Mouse (Mus musculus): ENCODE measurements around the gene Suv39h2.
A peak's percentile ranks its signal among the peaks of the same experiment; 100 is the strongest.

Suv39h2 gene

DNA sequence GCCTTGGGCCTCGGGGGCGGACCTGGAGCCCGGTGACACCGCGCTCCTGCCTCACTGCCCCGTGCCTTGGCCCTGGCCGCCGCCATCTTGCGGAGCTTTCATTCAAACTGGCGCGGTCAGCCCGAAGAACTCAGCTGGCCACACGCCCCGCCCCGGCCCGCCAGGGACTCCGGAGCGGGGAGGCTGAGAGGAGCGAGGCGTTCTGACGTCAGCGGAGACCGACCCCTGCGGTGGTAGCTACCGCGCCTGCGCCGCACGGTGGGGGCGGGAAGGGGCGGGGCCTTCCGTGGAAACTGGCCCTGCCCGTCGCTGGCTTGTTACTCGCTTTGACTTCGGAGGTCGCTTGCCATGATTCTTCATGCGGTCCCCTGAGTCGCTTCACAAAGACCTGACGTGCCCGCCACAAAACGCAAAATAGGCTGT is at the start of gene Suv39h2:
TSS of gene Suv39h2 (minus strand) at position 171 of the 423 bp plus-strand sequence.
- peak; percentile 99 for DNase-seq

GRCm38 (mm10) chr2:3522558-3522957 is 47.7 kb upstream of the Suv39h2 start:
- DNase-seq = no peak

- DNase-seq = peak; percentile 96
Measured at GRCm38 (mm10) chr2:3512552-3513454, 38.0 kb upstream of the Suv39h2 start, which contains the start of the genes Gm45902, Hspa14 and Cdnf. Gene Gm45902 (minus strand): TSS chr2:3512790. Gene Hspa14 (minus strand): TSS chr2:3512814. Gene Cdnf (plus strand): TSS chr2:3513030.

DNA sequence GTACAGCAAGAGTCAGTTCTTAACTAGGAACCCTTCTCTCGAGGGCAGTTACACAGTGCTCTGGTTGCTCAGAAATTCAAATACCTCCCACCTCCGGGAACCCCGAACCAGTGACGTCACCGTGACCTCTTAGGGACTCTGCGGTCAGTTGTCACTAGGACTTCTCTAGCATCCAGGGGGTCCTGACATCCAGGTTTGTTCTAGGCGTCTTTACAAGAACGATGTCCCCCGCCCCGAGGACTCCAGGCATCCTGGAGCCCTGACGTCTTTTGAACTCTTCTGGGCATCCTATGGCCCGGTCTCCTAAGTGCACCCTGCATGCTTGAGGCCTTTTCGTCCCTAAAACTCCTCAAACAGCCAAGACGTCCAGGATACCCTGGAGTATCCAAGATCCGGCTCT is 37.2 kb upstream of the Suv39h2 start:
- peak; percentile 42 for DNase-seq

GRCm38 (mm10) chr2:3500886-3501285 is 26.1 kb upstream of the Suv39h2 start:
- DNase-seq = no peak

DNA sequence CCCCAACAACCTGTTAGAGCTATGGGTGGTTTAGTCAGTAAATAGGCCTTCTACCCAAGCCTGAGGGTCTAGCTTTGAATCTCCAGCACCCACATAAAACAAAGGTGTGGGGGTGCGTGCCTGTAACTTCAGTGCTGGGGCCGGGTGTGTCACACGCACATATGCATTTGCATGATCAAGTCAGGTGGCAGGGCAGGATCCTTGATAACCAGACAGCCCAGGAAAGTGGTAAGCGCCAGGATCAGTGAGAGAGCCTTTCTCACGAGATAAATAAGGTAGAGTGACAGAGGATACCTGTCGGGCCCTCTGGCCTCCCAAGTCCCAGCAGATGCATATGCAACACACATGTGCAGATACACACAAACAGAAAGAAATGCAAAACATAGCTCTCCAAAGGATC is 24.7 kb upstream of the Suv39h2 start:
- DNase-seq = no peak

DNA sequence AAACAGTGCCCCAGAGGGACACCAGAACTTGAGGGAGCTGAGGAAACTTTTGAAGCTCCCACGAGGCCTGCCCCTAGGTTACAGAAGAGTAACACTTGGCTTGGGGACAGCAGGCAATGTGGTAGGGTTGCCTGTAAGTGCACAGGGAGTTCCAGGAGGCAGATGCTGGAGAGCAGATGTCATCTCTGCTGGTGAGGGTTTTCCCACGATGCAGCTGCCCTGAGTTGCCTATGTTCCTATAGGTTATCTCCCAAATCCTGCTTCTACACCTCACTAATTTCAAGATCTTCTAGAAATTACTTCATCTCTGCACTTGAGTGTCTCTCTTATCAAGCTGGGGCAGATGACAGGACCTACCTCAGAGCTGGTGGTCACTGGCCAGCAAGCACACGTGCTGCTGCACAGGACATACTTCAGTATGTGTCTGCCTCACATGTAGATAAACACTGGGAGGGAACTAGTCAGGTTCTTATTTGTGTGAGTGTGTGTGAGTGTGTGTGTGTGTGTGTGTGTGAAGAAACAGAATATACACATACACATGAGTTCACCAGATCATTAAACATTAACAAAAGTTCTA is 19.1 kb upstream of the Suv39h2 start:
- no peak for DNase-seq

DNA sequence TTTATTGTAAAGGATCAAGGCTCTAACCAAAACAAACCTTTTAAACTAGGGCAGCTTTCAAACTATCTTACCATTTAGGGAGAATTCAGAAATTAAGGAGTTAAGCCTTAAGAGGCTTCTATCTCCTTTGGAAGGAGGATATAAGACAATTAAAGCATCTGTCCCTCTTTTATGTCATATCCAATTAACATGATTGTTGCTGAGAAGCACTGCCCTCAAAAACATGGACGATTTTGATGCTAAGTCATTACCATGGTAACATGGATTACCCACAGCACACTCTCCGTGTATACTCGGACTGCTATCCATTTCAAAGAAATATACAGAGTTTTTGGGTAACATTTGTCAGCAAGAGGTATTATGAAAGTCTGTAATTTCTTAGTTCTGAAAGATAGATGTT is 15.0 kb upstream of the Suv39h2 start:
- no peak for DNase-seq

GRCm38 (mm10) chr2:3480239-3480638 is 5.4 kb upstream of the Suv39h2 start:
- DNase-seq = no peak

- no peak for DNase-seq
Measured at GRCm38 (mm10) chr2:3475746-3476251, 968 bp upstream of the Suv39h2 start.

DNA sequence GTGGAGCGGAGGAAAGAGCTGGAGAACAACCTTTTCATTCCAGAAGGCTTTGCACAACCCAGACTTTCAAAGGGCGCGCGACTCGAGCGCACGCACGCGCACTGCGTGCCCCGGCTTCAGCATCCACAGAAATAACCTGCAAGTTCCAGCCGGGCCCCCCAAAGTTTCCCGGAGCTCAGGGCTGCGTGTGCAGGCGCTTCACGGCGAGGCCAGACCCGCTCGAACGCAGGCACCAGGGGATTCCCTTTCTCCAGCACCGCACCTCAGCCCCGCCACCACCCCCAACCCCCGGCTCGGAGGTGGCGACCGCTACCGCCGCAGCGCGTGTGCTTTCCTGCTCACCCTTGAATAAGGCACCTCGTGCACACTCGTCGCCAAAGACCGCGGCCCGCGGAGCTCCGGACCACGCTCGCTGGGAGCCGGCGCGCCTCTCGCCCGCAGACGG is 448 bp downstream of the Suv39h2 start:
- peak; percentile 70 for DNase-seq

DNA sequence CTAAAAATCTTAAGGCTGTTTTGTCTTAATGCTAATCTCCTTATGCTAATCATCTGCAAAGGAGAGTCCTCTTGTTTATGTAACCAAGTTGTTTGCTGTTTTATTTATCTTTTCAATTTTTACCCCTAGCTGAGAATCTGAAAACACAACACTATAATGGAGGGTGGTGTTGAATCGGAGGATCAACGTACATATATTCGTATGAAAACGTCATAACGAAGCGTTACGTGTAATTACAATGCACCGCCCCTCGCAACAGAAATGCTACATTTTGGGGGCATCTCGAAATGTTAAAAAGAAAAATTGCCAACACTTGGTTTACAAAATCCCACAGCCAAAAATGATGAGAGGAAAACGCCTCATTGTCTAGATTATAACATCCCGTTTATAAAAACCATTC is 940 bp downstream of the Suv39h2 start:
- DNase-seq = no peak

DNA sequence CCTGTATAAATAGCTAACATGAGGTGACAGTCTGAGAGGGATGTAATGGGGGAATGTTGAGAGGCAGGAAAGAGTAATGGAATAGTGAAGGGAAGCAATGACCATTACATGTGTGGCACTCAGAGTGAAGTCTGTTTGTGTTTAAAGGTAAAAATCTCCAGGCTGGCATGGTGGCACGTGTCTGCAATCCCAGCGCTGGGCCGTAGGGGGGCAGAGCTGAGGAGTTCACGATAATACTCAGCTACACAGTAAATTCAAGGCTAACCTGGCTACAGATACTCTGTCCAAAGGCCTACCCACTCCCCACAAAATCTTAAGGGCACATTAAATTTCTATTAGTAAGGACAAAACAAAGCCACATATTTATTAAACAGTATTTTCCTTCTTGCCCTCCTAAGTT is 18.2 kb downstream of the Suv39h2 start:
- no peak for DNase-seq

- no peak for DNase-seq
Measured at GRCm38 (mm10) chr2:3453096-3453495, 21.7 kb downstream of the Suv39h2 start.

DNA sequence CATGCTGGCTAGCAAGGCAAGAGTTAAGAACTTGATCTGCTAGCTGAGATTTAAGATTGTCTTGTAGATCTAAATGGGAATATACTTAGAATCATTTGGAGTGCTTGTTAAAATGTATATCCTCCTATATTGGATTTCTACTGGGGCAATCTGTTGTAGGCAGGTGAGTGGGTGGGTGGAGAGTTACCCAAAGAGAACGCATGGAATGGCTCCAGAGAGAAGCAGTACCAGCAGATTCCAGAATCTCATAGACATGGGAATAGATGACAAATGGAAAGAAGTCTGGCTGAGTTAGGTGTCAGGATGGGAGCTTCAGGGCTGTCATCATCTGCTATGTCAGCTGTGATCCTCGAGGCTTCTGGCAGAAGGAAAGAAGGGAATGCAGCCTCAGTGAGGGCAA is 25.4 kb downstream of the Suv39h2 start:
- DNase-seq = no peak

DNA sequence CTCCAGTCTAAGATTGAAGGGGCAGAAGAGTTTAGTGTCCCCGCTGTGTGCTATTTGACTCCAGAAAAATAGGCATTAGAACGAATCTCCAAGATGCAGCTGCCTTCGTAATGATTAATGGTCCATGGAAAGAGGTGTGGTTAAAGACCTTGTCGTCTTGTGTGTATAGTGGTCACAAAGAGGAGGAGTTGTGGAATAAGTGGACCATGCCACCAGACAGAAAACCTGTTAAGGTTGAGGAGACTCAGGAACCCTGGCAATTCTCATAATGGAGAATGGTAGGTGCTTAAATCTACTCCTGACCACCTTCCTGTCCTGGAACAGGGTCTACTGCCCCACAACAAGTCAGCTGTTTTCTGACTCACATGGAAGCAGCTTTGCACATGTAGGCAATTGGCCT is 28.8 kb downstream of the Suv39h2 start:
- DNase-seq = no peak

DNA sequence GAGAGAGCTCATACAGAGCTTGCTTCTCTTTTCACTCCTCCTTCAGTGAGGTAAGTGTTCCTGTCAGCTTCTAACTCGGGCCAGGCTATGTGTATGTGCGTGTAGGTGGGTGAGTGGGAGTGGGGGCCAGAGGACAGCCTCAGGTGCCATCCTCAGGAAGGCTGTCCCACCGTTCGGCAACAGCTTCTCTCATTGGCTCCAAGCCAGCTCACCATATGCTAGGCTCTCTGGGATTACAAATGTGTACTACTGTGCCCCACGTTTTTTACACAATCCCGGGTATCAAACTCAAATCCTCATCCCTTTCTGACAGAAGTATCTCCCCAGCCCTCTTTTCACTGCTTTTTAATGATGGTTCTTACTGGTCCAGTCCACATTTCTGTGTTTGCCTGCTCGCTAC is 30.6 kb downstream of the Suv39h2 start:
- DNase-seq = no peak

- DNase-seq = no peak
Measured at GRCm38 (mm10) chr2:3437956-3438355, 36.9 kb downstream of the Suv39h2 start.

DNA sequence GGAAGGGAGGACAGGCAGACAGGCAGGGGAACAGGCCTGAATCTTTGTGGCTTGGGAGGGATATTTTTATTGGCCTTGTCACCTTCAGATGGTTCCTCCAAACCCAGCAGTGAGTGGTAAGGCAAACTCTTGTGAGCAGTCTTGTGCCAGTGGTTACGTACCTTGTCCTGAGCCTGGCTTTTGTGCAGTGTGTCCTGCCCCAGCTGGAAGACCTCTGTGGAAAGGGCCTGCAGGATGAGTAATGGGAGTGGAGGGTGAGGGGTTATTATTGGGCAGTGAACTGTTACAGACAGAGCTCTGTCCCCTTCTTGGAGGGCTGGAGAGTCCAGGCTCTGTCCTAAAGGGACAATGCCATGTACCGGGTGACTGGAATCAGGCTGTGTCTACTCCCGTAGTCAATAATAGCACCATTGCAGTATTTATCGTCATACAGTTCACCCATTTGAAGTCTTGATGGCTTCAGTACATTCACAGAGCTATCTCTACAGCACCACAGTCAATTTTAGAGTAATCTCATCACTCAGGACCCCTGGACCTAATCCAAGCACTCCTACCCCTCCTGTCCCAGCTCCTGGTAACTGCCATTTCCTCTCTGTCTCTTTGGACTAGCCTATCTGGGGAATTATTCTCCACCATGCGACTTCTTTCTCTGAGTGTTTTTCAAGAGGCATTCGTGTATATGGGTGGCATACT is 39.3 kb downstream of the Suv39h2 start:
- DNase-seq = no peak

DNA sequence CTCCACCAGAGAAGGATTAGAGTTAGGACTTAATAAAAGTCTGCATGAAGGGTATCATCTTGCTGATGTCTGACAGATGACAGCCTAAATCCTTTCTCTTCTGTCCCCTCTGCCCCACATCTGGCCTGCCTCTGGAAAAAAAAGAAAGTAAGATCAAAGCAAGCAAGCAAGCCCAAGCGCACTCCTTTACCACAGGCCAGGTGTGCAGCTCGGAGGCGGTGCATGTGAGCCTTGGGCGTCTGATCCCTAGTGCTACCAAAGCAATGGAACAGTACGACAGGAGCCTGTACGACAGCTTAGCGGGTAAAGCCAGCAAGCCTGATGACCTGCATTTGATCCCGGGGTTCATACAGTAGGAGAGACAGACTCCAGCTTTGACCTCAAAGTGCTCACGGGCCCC is 43.9 kb downstream of the Suv39h2 start:
- no peak for DNase-seq

DNA sequence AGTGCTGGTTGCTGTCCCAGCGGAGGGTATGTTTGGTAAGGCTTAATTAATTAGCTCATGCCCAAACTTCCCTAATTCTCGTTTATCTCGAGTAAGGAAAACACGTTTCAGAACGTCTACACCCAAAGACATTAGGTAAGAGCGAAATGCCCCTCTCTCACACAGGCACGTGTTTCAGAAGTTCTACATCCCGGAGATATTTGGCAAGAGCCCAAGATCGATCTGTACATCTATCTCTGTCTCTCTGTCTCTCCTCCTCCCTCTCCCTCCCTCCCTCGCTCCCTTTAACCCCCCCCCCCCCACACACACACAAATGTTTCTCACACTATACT is 50.3 kb downstream of the Suv39h2 start:
- DNase-seq = no peak

GRCm38 (mm10) chr2:3423841-3424578 is 50.8 kb downstream of the Suv39h2 start, which contains the start of gene Dclre1c:
Gene Dclre1c (plus strand): TSS chr2:3424131.
- peak; percentile 91 for DNase-seq

DNA sequence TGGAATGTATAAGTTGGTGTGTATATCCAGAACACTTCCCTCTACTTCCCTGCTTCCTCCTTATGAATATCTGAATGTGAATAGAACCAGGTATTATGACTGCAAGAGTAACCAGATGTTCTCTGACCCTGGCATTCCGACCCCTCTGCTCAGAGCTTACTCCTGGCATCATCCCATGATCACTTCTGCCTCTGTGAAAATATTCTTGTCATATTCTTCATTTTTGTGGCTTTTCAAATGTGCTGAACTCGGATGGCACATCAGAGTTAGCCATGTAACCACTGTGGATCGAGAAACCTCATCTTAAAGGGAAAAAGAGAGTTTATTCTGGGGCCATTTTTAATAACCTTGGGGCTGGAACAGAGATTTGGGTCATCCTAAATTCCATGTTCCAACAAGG is 52.3 kb downstream of the Suv39h2 start, which contains the start of gene Meig1:
TSS of gene Meig1 (minus strand) at position 101 of the 400 bp plus-strand sequence.
- no peak for DNase-seq
